Mouse (Mus musculus) limb, embryonic 12.5 days (tissue): Measurements from ENCODE around the gene Ifitm2. TPM values are rescaled to one million over a fixed set of nuclear protein-coding genes. Genes with fewer than 3 reads are reported as not detected.

Source experiments
- ATAC-seq: fragments of 200-750 bp; cut with Nextera tagmentation; 2 replicates; pipeline ENCODE4 v1.8.0; 2017; ENCODE audit warnings: low read depth, moderate TSS enrichment; ENCODE audit not compliant: insufficient number of reproducible peaks, insufficient read depth, low FRiP score, low TSS enrichment
- H3K27ac ChIP-seq: fragments of 300-500 bp; sonication (generic); 2 replicates; pipeline ENCODE4 v1.5.1; 2016; ENCODE audit warnings: mild to moderate bottlenecking, moderate library complexity
- H3K27me3 ChIP-seq: fragments of 300-500 bp; sonication (generic); 2 replicates; pipeline ENCODE4 v1.6.1; 2016; ENCODE audit warnings: mild to moderate bottlenecking, moderate library complexity
- H3K36me3 ChIP-seq: fragments of 300-500 bp; sonication (generic); 2 replicates; pipeline ENCODE4 v1.6.1; 2016; ENCODE audit warnings: mild to moderate bottlenecking, moderate library complexity
- H3K4me1 ChIP-seq: fragments of 300-500 bp; sonication (generic); replicated peaks from 2 replicates; pipeline ENCODE4 v1.6.1; 2016
- H3K4me2 ChIP-seq: fragments of 300-500 bp; sonication (generic); 2 replicates; pipeline ENCODE4 v1.6.1; 2016; ENCODE audit warnings: mild to moderate bottlenecking, moderate library complexity
- H3K4me3 ChIP-seq: fragments of 300-500 bp; sonication (generic); replicated peaks from 2 replicates; pipeline ENCODE4 v1.5.1; 2016; ENCODE audit warnings: mild to moderate bottlenecking
- H3K9ac ChIP-seq: fragments of 300-500 bp; sonication (generic); replicated peaks from 2 replicates; pipeline ENCODE4 v1.6.1; 2016; ENCODE audit warnings: mild to moderate bottlenecking, moderate library complexity
- H3K9me3 ChIP-seq: fragments of 300-500 bp; sonication (generic); 2 replicates; pipeline ENCODE4 v1.6.1; 2016; ENCODE audit warnings: mild to moderate bottlenecking, moderate library complexity
- WGBS: fragments of 180-500 bp; shearing (Covaris S2); methylation state at CpG from one replicate; pipeline ENCODE4 v1.1.7; 2016; 5-methylcytosine and 5-hydroxymethylcytosine counted together
- polyA plus RNA-seq: library from polyadenylated mRNA; unstranded; fragments of >200 nt; fragmentation: Nextera tagmentation; extraction: Ambion mirVana; gene quantifications from 2 replicates; pipeline ENCODE4 v1.2.1, GENCODE M21; 2016

Ifitm2 gene
- polyA plus RNA-seq, 1 experiment from 2014 or later = 941 TPM

GRCm38 (mm10) chr7:140920418-140921029 lies 35.3 kb downstream of the Ifitm2 start, which contains the start of gene Nlrp6:
Gene Nlrp6, plus strand, starts transcription at chr7:140920902.
- Histone ChIP-seq H3K9ac (no peak within 1 kb of the TSS), H3K27me3 (peaks cover 75% of the 10 kb centered on the region), H3K9me3 (no peaks in the 10 kb centered on the region), H3K4me1 (peaks cover 14% of the 10 kb centered on the region), H3K4me3 (no peak within 1 kb of the TSS), H3K36me3 (no peaks in the 10 kb centered on the region), H3K4me2 (peak within 1 kb of the TSS; percentile 66; the same call in 1 of the 2 replicates), H3K27ac (no peak within 1 kb of the TSS)
- WGBS = 72% methylated on average over 8 of the region's 8 CpGs
- no peak for ATAC-seq

GRCm38 (mm10) chr7:140919911-140920310 lies 35.9 kb downstream of the Ifitm2 start:
- WGBS = 74% methylated on average over 4 of the region's 4 CpGs
- H3K4me3 ChIP-seq = no peak overlapping the region
- H3K36me3 ChIP-seq = no peaks in the 10 kb centered on the region
- no peak overlapping the region for H3K27ac ChIP-seq
- no peak overlapping the region for H3K9ac ChIP-seq
- H3K27me3 ChIP-seq = peaks cover 69% of the 10 kb centered on the region
- H3K4me2 ChIP-seq = no peak overlapping the region
- peaks cover 14% of the 10 kb centered on the region for H3K4me1 ChIP-seq
- no peak for ATAC-seq
- H3K9me3 ChIP-seq = no peaks in the 10 kb centered on the region

- peaks cover 2% of the 10 kb centered on the region; the same call in 1 of the 2 replicates for H3K4me1 ChIP-seq
- H3K27ac ChIP-seq = no peak overlapping the region
- no peaks in the 10 kb centered on the region for H3K9me3 ChIP-seq
- no peaks in the 10 kb centered on the region for H3K36me3 ChIP-seq
- H3K27me3 ChIP-seq = peaks cover 16% of the 10 kb centered on the region
- no peak overlapping the region for H3K4me2 ChIP-seq
- 81% methylated on average over 8 of the region's 8 CpGs for WGBS
- H3K9ac ChIP-seq = no peak overlapping the region
- no peak for ATAC-seq
- no peak overlapping the region for H3K4me3 ChIP-seq
Measured at GRCm38 (mm10) chr7:140914031-140914690, 41.6 kb downstream of the Ifitm2 start.

GRCm38 (mm10) chr7:140912846-140913482 lies 42.8 kb downstream of the Ifitm2 start:
- ATAC-seq = no peak
- Histone ChIP-seq H3K4me1 (peaks cover 6% of the 10 kb centered on the region; the same call in 1 of the 2 replicates), H3K4me2 (no peak overlapping the region), H3K36me3 (no peaks in the 10 kb centered on the region), H3K9ac (0 out of 2 replicates have a peak overlapping the region, but pooled peaks have one; percentile 31), H3K9me3 (no peaks in the 10 kb centered on the region), H3K27ac (no peak overlapping the region), H3K27me3 (peaks cover 7% of the 10 kb centered on the region), H3K4me3 (no peak overlapping the region)
- 71% methylated on average over 5 of the region's 5 CpGs for WGBS

GRCm38 (mm10) chr7:140912293-140912692 lies 43.5 kb downstream of the Ifitm2 start:
- H3K4me3 ChIP-seq = no peak overlapping the region
- 74% methylated on average over 3 of the region's 3 CpGs for WGBS
- 0 out of 2 replicates have a peak, but pooled peaks cover 4% of the 10 kb centered on the region for H3K27me3 ChIP-seq
- no peak for ATAC-seq
- no peak overlapping the region for H3K4me2 ChIP-seq
- H3K27ac ChIP-seq = no peak overlapping the region
- H3K36me3 ChIP-seq = no peaks in the 10 kb centered on the region
- peaks cover 6% of the 10 kb centered on the region; the same call in 1 of the 2 replicates for H3K4me1 ChIP-seq
- peak overlapping the region; percentile 31; the same call in 1 of the 2 replicates for H3K9ac ChIP-seq
- no peaks in the 10 kb centered on the region for H3K9me3 ChIP-seq

- Histone ChIP-seq H3K4me3 (peak overlapping the region; percentile 30), H3K27ac (no peak overlapping the region), H3K4me1 (peaks cover 6% of the 10 kb centered on the region; the same call in 1 of the 2 replicates), H3K9me3 (no peaks in the 10 kb centered on the region), H3K9ac (peak overlapping the region; percentile 4; the same call in 1 of the 2 replicates), H3K27me3 (0 out of 2 replicates have a peak, but pooled peaks cover 4% of the 10 kb centered on the region), H3K4me2 (peak overlapping the region; percentile 59), H3K36me3 (no peaks in the 10 kb centered on the region)
- ATAC-seq = peak; percentile 71
- WGBS = 1% methylated on average over 19 of the region's 19 CpGs
Measured at GRCm38 (mm10) chr7:140908634-140909107, 47.1 kb downstream of the Ifitm2 start.

- H3K4me2 ChIP-seq = peak overlapping the region; percentile 59; the same call in 1 of the 2 replicates
Measured at GRCm38 (mm10) chr7:140908181-140908580, 47.6 kb downstream of the Ifitm2 start.

GRCm38 (mm10) chr7:140907697-140908096 lies 48.1 kb downstream of the Ifitm2 start:
- H3K36me3 ChIP-seq = no peaks in the 10 kb centered on the region
- no peak overlapping the region for H3K4me2 ChIP-seq
- H3K9me3 ChIP-seq = no peaks in the 10 kb centered on the region
- no peak overlapping the region for H3K9ac ChIP-seq
- peaks cover 9% of the 10 kb centered on the region; the same call in 1 of the 2 replicates for H3K4me1 ChIP-seq
- H3K27ac ChIP-seq = no peak overlapping the region
- H3K27me3 ChIP-seq = 0 out of 2 replicates have a peak, but pooled peaks cover 4% of the 10 kb centered on the region
- no peak for ATAC-seq
- WGBS = 85% methylated on average over 7 of the region's 7 CpGs
- H3K4me3 ChIP-seq = no peak overlapping the region

More at GRCm38 (mm10) chr7:140908181-140908580, 47.6 kb downstream of the Ifitm2 start:
- 0 out of 2 replicates have a peak, but pooled peaks cover 4% of the 10 kb centered on the region for H3K27me3 ChIP-seq
- no peaks in the 10 kb centered on the region for H3K36me3 ChIP-seq
- no peak for ATAC-seq
- no peak overlapping the region for H3K9ac ChIP-seq
- H3K27ac ChIP-seq = no peak overlapping the region
- no peaks in the 10 kb centered on the region for H3K9me3 ChIP-seq
- no peak overlapping the region for H3K4me3 ChIP-seq
- WGBS = 43% methylated on average over 7 of the region's 7 CpGs
- H3K4me1 ChIP-seq = peaks cover 9% of the 10 kb centered on the region; the same call in 1 of the 2 replicates

GRCm38 (mm10) chr7:140907131-140907530 lies 48.7 kb downstream of the Ifitm2 start:
- H3K4me2 ChIP-seq = no peak overlapping the region
- no peak for ATAC-seq
- H3K9me3 ChIP-seq = no peaks in the 10 kb centered on the region
- no peak overlapping the region for H3K9ac ChIP-seq
- peaks cover 9% of the 10 kb centered on the region; the same call in 1 of the 2 replicates for H3K4me1 ChIP-seq
- no peak overlapping the region for H3K4me3 ChIP-seq
- H3K27me3 ChIP-seq = no peaks in the 10 kb centered on the region
- 85% methylated on average over 13 of the region's 13 CpGs for WGBS
- no peaks in the 10 kb centered on the region for H3K36me3 ChIP-seq
- H3K27ac ChIP-seq = no peak overlapping the region

GRCm38 (mm10) chr7:140905642-140906081 lies 50.1 kb downstream of the Ifitm2 start:
- whole genome bisulfite sequencing = 75% methylated on average over 2 of the region's 2 CpGs

More at GRCm38 (mm10) chr7:140905642-140906081, 50.1 kb downstream of the Ifitm2 start:
- no peak for ATAC-seq
- H3K27me3 ChIP-seq = no peaks in the 10 kb centered on the region
- no peaks in the 10 kb centered on the region for H3K9me3 ChIP-seq
- H3K4me2 ChIP-seq = no peak overlapping the region
- no peak overlapping the region for H3K4me3 ChIP-seq
- no peak overlapping the region for H3K9ac ChIP-seq
- H3K36me3 ChIP-seq = no peaks in the 10 kb centered on the region
- H3K4me1 ChIP-seq = peaks cover 9% of the 10 kb centered on the region; the same call in 1 of the 2 replicates
- H3K27ac ChIP-seq = no peak overlapping the region
